Comparison of ENCODE assay signal across 8 mouse cellular contexts in the genomic region with DNA sequence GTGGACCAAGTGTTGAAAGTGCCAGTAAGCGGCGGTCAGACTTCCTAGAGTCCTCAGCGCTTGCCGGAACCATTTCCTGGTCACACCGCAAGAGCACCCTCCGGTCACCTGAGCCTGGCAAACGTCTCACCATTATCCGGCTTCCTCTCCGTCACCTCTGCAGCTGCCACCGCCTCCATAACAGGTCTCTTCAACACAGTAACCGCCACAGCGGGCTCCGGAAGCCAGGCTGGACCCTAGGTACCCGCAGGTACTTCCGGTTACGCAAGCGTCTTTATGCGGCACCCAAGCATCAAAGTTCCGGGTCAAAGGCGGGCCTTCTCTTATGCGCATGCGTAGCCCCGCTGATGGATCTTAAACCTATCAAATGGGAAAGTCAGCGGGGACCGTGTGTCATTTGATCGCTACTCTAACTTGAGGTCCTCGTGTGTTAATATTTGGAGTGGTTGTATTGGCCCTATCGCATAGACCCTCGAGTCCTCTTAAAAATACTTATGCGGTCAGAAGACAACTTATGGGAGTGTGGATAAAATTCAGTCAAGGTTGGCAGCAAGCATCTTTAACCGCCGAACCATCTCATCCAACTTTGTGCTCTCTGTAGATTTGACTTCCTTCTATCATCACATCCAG. TPM values are rescaled to one million over a fixed set of nuclear protein-coding genes. Genes with fewer than 3 reads are reported as not detected.
DNase-seq lines count a peak whose midpoint lies in the region; ATAC-seq and TF ChIP-seq lines count a peak whose summit lies in the region.

A gene (minus strand): TSS at position 301 of the 630 bp plus-strand sequence.

- H3K4me1 ChIP-seq in erythroblast, embryonic 14.5 days (ENCODE audit: control insufficient read depth), result peaks cover 48% of the 10 kb centered on the region
- H3K4me1 ChIP-seq in heart, embryonic 11.5 days (ENCODE audit: control insufficient read depth, insufficient read depth, low read length), result peaks cover 13% of the 10 kb centered on the region
- H3K4me1 ChIP-seq in kidney, embryonic 16.5 days (ENCODE audit: insufficient read depth, low read length), result peaks cover 18% of the 10 kb centered on the region
- H3K4me1 ChIP-seq in liver, adult 2 months (ENCODE audit: control insufficient read depth, insufficient read depth, low read length), result peaks cover 7% of the 10 kb centered on the region

- H3K9ac ChIP-seq in heart, embryonic 11.5 days (ENCODE audit: low read depth, low read length), result peak within 1 kb of the TSS; percentile 84
- H3K9ac ChIP-seq in kidney, embryonic 16.5 days (replicated peaks; ENCODE audit: low read length), result peak within 1 kb of the TSS; percentile 86
- H3K9ac ChIP-seq in liver, adult 2 months (ENCODE audit: low read depth, low read length), result peak within 1 kb of the TSS; percentile 95

- H3K79me3 ChIP-seq in C2C12 (ENCODE audit: low read depth), result peaks cover 17% of the 10 kb centered on the region

- peaks cover 30% of the 10 kb centered on the region for H3K79me2 ChIP-seq in C2C12 (ENCODE audit: control insufficient read depth, insufficient read depth)
- no peaks in the 10 kb centered on the region for H3K79me2 ChIP-seq in liver, adult 2 months (ENCODE audit: control insufficient read depth, insufficient read depth, low read length)
- peaks cover 21% of the 10 kb centered on the region for H3K79me2 ChIP-seq in myocyte (ENCODE audit: control insufficient read depth, insufficient read depth)

- peak within 1 kb of the TSS; percentile 83 for H3K27ac ChIP-seq in heart, embryonic 11.5 days (ENCODE audit: low read depth, low read length)
- peak within 1 kb of the TSS; percentile 90 for H3K27ac ChIP-seq in kidney, embryonic 16.5 days (ENCODE audit: low read length)
- peak within 1 kb of the TSS; percentile 92 for H3K27ac ChIP-seq in liver, adult 2 months (replicated peaks; ENCODE audit: insufficient read depth, low read depth, low read length)

- peak; percentile 98 for DNase-seq in brain, embryonic 14.5 days (ENCODE audit: low read depth)
- DNase-seq in liver, adult 2 months (ENCODE audit: extremely low read depth, low read depth, low spot score), result peak; percentile 90
- peak; percentile 97 for DNase-seq in splenic B cell, adult 2 months (ENCODE audit: low read depth, low spot score)

- no peaks in the 10 kb centered on the region for H3K27me3 ChIP-seq in C2C12 (ENCODE audit: control insufficient read depth, insufficient read depth, insufficient read length)
- no peaks in the 10 kb centered on the region for H3K27me3 ChIP-seq in erythroblast, embryonic 14.5 days (ENCODE audit: control insufficient read depth)
- no peaks in the 10 kb centered on the region for H3K27me3 ChIP-seq in heart, embryonic 11.5 days (ENCODE audit: control insufficient read depth, insufficient read depth, low read length)
- no peaks in the 10 kb centered on the region for H3K27me3 ChIP-seq in kidney, embryonic 16.5 days (ENCODE audit: insufficient read depth, low read length)
- H3K27me3 ChIP-seq in liver, adult 2 months (ENCODE audit: control insufficient read depth, insufficient read depth, low read length), result no peaks in the 10 kb centered on the region
- H3K27me3 ChIP-seq in myocyte (ENCODE audit: control insufficient read depth, insufficient read depth, insufficient read length), result no peaks in the 10 kb centered on the region
- H3K27me3 ChIP-seq in splenic B cell, adult 2 months (ENCODE audit: control insufficient read depth, insufficient read depth, low read length, poor library complexity, severe bottlenecking), result no peaks in the 10 kb centered on the region

- 4% methylated on average over 32 of the region's 32 CpGs for WGBS in heart, embryonic 11.5 days (ENCODE audit: insufficient replicate concordance)
- WGBS in kidney, embryonic 16.5 days, result 4% methylated on average over 32 of the region's 32 CpGs
- 3% methylated on average over 32 of the region's 32 CpGs for WGBS in liver, adult 2 months

- H3K9me3 ChIP-seq in erythroblast, embryonic 14.5 days (ENCODE audit: control insufficient read depth, low read length), result no peaks in the 10 kb centered on the region
- H3K9me3 ChIP-seq in heart, embryonic 11.5 days (replicated peaks; ENCODE audit: control insufficient read depth, low read length), result no peaks in the 10 kb centered on the region
- no peaks in the 10 kb centered on the region for H3K9me3 ChIP-seq in kidney, embryonic 16.5 days (ENCODE audit: low read length)

- no peak for TF ChIP-seq CTCF in C2C12 (IDR thresholded peaks at IDR 0.05; ENCODE audit: control insufficient read depth, insufficient read depth, insufficient read length)
- TF ChIP-seq CTCF in brain, embryonic 14.5 days (IDR thresholded peaks at IDR 0.05; ENCODE audit: borderline replicate concordance, extremely low read depth, insufficient read depth, insufficient read length), result no peak
- TF ChIP-seq CTCF in liver, adult 2 months (IDR thresholded peaks at IDR 0.05; ENCODE audit: low read depth, low read length), result no peak

- H3ac ChIP-seq in C2C12 (ENCODE audit: control insufficient read depth, insufficient read length, low read depth) (peak within 1 kb of the TSS; percentile 84), myocyte (ENCODE audit: control insufficient read depth, insufficient read length) (peak within 1 kb of the TSS; percentile 37)

- peak; percentile 37; the same call in 1 of the 2 replicates for TF ChIP-seq POLR2A in brain, embryonic 14.5 days (IDR thresholded peaks at IDR 0.05; ENCODE audit: borderline replicate concordance, extremely low read depth, insufficient read depth, insufficient read length, poor library complexity, severe bottlenecking)
- peak; percentile 62; the same call in 1 of the 2 replicates for TF ChIP-seq POLR2A in liver, adult 2 months (IDR thresholded peaks at IDR 0.05; ENCODE audit: extremely low read depth, insufficient read depth, low read length)
- TF ChIP-seq POLR2A in myocyte (IDR thresholded peaks at IDR 0.05; ENCODE audit: insufficient read length, low read depth), result peak; percentile 66

- H3K4me2 ChIP-seq in heart, embryonic 11.5 days, result peak within 1 kb of the TSS; percentile 88
- peak within 1 kb of the TSS; percentile 87 for H3K4me2 ChIP-seq in kidney, embryonic 16.5 days (replicated peaks; ENCODE audit: low read depth, low read length)
- peak within 1 kb of the TSS; percentile 87 for H3K4me2 ChIP-seq in myocyte (ENCODE audit: low read depth)

- H3K4me3 ChIP-seq in C2C12 (ENCODE audit: insufficient read depth, poor library complexity, severe bottlenecking) (peak within 1 kb of the TSS; percentile 65), myocyte (peak within 1 kb of the TSS; percentile 73)
- peak within 1 kb of the TSS; percentile 76 for H3K4me3 ChIP-seq in erythroblast, embryonic 14.5 days (replicated peaks)
- H3K4me3 ChIP-seq in heart, embryonic 11.5 days (ENCODE audit: low read depth, low read length), result peak within 1 kb of the TSS; percentile 76
- peak within 1 kb of the TSS; percentile 88 for H3K4me3 ChIP-seq in kidney, embryonic 16.5 days (ENCODE audit: low read length)
- peak within 1 kb of the TSS; percentile 96 for H3K4me3 ChIP-seq in liver, adult 2 months (ENCODE audit: insufficient read depth, low read depth, low read length)

- H3K36me3 ChIP-seq in C2C12 (ENCODE audit: control insufficient read depth, insufficient read depth), result peaks cover 45% of the 10 kb centered on the region
- H3K36me3 ChIP-seq in erythroblast, embryonic 14.5 days (ENCODE audit: control insufficient read depth), result peaks cover 78% of the 10 kb centered on the region
- H3K36me3 ChIP-seq in heart, embryonic 11.5 days (ENCODE audit: control insufficient read depth, insufficient read depth, low read length), result peaks cover 35% of the 10 kb centered on the region
- H3K36me3 ChIP-seq in kidney, embryonic 16.5 days (ENCODE audit: insufficient read depth, low read length), result peaks cover 56% of the 10 kb centered on the region
- peaks cover 17% of the 10 kb centered on the region for H3K36me3 ChIP-seq in liver, adult 2 months (ENCODE audit: control insufficient read depth, insufficient read depth, low read length)
- peaks cover 23% of the 10 kb centered on the region for H3K36me3 ChIP-seq in myocyte (ENCODE audit: control insufficient read depth, insufficient read depth)
- peaks cover 9% of the 10 kb centered on the region for H3K36me3 ChIP-seq in splenic B cell, adult 2 months (ENCODE audit: control insufficient read depth, insufficient read depth, low read length, poor library complexity, severe bottlenecking)

- ATAC-seq in heart, embryonic 11.5 days (replicated peaks; ENCODE audit: insufficient number of reproducible peaks, low FRiP score, low TSS enrichment), result peak; percentile 60
- ATAC-seq in kidney, embryonic 16.5 days (ENCODE audit: low FRiP score, low TSS enrichment), result peak; percentile 84

TF ChIP-seq in C2C12, 6 proteins besides CTCF, POLR2A, EP300 and RAD21:
- TF ChIP-seq MYOG (IDR thresholded peaks at IDR 0.05; ENCODE audit: control insufficient read depth, extremely low read depth, insufficient read length) (no peak), CEBPB (IDR thresholded peaks at IDR 0.05; ENCODE audit: low read depth) (peak; percentile 92), MAX (IDR thresholded peaks at IDR 0.05) (peak; percentile 42)

TF ChIP-seq in myocyte, 11 proteins besides CTCF, POLR2A, EP300 and RAD21:
- peak; percentile 94 for TF ChIP-seq CEBPB (IDR thresholded peaks at IDR 0.05; ENCODE audit: insufficient read depth, poor library complexity, severe bottlenecking)
- no peak for TF ChIP-seq REST (IDR thresholded peaks at IDR 0.05; ENCODE audit: insufficient read depth, insufficient read length)
- peak; percentile 96 for TF ChIP-seq POLR2AphosphoS2 (IDR thresholded peaks at IDR 0.05; ENCODE audit: insufficient read length, low read depth)

RNA-seq across cellular contexts. Expression of the gene that starts here (rescaled TPM):
- polyA plus RNA-seq in C2C12 (2012; fragmentation: generic; extraction: Trizol), result 33.2 TPM
- polyA plus RNA-seq in brain, embryonic 14.5 days (2012; rRNA removed), result 80.5 and 84.4 TPM in 2 replicates
- 8.8 and 9.3 TPM in 2 replicates for polyA plus RNA-seq in erythroblast, embryonic 14.5 days (2012)
- 25.5 and 25.6 TPM in 2 replicates for polyA plus RNA-seq in heart, embryonic 11.5 days (2014; fragmentation: Nextera tagmentation; extraction: Ambion mirVana)
- polyA plus RNA-seq in kidney, embryonic 16.5 days (2015; fragmentation: Nextera tagmentation; extraction: Ambion mirVana), result 25.6 and 32.8 TPM in 2 replicates
- 6.8 and 10.7 TPM in 2 replicates for total RNA-seq in liver, adult 2 months (2014; rRNA removed)
- 34.1 and 38.4 TPM in 2 replicates for polyA plus RNA-seq in liver, adult 2 months (2012; rRNA removed)
- polyA plus RNA-seq in myocyte (2012; fragmentation: generic; extraction: Trizol), result 44.5 TPM

Comparison
In these comparisons a context has a peak if more than half of its experiments do, and no peak if none do; other contexts are left out.
1. Peak in every context shown above with its lines: DNase-seq, ATAC-seq, H3K4me3 ChIP-seq and H3K27ac ChIP-seq.